Mouse (Mus musculus): Measurements from ENCODE around the gene Gpr162.
"Not testable (repeated sequence)": the region's sequence is repeated elsewhere in the genome, so short reads cannot be mapped to it uniquely, and the experiment has no call there.

Gpr162 gene

DNA sequence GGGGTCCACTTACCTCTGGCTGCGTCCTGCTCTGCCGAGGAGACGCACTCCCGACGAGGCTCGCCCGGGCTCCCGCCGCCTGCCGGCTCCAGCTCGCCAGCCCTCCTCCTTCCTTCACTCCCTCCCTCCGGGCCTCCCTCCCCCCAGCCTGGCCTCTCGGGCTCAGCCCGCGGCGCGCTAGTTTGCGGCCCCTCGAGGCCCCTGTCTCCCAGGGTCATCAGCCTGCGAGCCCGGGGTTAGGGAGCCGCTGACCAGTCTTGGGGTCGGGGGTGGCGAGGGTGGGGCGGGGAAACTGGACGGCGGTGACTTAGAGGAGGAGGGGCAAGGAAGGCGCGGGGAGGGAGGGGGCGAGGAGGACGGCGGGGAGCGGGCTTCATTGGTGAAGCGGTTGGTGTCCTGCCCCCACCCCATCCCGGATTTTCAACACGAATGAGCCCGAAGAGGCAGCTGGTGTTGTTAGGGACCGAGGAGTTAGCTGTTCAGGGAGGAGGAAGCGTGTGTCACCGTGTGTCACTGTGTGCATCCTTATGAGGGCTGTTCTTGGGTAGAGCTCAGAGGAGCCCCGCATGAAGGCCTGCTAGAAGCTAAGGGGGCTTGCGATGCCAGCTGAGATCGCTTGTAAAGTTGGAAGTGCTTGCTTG, at the start of gene Gpr162:
Gene Gpr162 (minus strand): TSS at position 326 of the 641 bp plus-strand sequence.
- DNase-seq, result peak; percentile 75

DNA sequence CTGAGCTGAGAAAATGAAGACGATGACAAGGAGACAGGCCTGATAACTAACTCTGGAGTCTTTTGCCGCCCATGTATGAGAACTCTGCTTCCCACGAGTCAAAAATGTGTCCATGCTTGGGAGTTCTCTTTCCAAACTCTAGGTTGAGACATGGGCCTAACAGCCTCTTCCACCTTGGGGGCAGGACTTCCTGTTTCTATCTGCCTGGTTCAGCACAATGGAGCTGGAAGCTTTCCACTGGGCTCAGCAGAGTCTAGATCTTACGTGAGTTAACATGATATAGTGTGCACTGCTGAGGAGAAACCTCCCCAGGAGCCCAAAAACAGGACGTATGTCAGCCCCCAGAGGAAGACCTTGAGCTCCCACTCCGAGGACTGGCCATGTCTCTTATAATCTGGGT, 49.4 kb upstream of the Gpr162 start:
- DNase-seq, result no peak

DNA sequence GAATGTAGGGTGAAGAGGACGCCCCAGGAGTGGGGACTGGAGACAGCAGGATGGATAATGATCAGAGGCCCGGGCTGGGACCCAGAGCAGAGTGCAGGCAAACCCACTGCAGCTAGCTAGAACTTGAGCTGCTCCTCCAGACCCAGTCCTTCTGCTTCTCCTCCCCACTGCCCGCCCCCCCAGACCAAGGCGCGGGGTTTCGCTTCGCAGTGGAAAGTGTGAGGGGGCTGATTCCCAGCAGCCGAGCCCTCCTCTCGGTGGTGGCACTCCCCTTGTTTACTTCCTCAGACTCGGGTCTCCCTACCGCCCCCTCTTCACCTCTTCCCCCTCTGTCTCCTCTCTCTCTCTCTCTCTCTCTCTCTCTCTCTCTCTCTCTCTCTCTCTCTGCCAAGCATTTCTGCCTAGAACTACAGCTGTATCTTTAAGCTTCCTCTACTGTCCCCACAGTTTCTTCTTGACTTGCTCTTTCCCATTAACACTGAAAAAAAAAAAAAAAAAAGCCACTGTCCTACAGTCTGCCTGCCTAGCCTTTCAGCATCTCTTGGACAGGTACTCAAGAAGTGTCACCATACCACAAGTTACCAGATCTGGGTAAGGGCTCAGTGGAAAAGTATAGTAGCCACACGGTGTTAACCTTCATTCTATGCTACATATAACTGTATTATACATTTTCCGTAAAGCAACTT, 47.9 kb upstream of the Gpr162 start, which contains the start of gene Lag3:
Gene Lag3 (minus strand): TSS at position 173 of the 686 bp plus-strand sequence.
- DNase-seq, result no peak

DNA sequence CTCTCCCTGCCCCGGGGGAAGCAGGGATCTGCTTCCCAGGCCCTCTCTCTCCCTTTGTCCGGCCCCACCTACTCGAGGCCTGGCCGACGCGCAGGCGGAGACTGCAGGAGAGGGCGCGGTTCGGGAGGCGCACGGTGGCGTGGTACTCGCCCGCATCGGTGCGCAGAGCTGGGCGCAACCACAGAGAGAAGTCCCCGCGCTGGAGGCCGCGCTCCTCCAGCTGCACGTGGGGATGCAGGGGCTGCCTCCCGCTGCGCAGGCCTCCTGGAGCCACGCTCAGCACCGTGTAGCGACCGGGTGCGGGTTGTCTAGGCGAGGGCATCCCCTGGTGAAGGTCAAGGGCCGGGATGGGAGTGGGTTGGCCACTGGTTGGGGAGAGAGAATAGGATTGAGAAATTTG, 46.2 kb upstream of the Gpr162 start:
- no peak for DNase-seq

DNA sequence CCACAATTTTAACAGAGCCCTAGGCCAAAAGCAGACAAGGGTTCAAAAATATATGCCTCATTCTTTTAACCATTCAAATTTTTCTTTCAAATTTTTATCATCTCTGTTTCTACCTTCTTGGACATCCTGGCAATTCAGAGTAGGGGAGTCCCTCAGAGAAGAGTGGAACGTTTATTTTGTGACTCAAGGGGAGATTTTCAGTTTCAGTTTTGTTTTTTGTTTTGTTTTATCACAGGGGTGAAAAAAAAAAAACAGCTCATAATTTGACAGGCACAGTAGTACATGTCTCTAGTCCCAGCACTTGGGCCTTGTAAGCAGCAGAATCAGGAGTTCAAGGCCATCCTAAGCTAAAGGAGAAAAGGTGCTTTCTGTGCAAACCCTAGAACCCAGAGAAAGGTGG, 44.0 kb upstream of the Gpr162 start:
- no peak for DNase-seq

DNA sequence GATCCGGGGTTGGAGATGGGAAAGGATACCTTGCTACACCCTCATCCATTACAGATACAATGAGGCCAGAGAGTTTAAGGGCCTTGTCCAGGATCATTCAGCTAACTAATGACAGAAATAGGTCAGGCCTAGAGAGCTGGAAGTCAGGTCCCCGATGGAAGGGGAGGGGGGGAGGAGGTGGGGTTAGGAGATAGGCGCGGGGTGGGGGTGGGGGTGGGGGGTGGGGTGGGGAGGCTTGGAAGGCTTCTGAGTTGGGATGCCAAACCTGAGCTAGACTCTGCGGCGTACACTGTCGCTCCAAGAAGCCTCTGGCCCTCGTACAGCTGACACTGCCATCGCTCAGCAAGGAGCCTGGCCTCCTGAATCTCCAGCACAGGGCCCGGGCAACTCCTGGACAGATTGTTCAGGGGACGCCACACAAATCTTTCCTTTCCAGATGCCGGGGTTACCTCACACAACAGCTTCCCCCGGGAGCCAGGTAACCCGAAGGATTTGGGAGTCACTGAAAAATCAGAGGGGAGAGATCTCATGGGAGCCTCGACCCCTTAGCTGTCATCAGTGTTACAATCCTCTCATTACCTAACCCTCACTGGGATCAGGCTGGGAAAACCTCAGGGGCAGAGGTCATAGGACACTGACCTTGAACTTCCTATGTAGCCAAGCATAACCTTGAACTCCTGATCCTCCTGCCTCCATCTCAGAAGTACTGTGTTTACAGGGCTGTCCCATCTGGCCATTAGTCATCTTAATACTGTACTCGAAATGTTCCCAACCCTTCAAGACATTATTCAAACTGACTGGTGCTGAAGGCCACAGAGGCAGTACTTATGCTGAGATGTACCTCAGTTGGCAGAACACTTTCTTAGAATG, 41.4 kb upstream of the Gpr162 start:
- DNase-seq, result no peak

DNA sequence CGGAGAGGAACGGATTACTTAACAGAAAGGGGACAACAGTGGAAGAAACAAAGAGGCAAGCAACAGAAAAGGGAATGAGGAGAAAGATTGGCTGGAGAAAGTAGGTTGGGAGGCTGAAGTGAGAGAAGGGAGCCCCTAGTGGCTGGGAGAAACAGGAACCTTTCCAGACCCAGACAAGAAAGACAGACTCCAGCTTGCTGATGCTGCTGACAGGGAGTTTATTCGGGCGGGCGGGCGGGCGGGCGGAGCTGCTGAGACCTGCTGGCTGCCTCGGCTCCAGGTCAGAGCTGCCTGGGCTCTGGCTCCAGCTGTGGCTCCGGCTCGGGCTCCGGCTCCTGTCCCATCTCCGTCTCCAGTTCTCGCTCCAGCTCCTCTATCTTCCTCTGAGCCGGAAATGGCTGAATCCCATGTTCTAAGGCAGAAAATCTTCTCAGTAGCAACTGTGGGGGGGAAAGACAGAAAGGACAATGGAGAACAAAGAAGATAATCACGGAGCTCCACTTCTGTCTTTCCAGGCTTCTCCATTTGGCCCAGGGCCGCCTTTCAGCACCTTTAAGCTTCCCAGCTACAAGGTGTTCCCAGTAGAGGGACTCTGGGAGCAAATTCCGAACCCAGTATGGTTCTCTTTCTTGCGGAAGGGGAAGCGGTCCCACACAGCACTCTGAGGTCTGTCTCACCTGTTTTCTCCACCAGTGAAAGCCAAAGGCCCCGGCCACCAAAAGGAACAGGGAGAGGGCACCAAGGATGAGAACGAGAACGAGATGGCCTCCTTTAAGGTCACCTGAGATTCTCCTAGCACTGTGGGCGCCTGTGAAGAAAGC, 40.6 kb upstream of the Gpr162 start:
- peak; percentile 75 for DNase-seq

DNA sequence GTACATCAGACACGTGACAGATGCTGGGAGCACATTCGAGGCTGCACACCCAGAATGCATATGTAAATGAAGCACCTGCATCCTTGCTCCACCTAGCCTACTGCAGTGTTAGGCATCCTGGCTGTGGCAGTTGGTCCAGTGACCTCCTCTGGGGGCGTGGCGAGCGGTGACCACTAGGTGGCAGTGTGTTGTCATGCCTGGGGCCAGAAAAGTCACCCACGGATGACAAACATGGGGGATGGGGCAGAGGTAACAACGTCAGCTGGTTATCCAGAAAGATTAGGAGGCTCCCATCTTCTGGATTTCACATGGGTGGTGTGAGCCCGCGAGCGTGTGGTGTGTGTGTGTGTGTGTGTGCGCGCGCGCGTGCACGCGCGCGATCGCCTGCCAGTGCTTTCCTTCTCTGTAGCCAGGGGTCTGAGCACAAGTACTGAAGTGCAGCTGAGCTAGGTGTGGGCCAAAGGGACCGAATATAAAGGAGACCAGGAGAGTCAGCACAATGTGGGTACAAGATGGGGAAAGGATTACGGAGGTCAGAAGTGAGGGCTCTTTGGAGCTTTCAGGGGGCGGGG, 39.9 kb upstream of the Gpr162 start:
- DNase-seq, result peak; percentile 99

DNA sequence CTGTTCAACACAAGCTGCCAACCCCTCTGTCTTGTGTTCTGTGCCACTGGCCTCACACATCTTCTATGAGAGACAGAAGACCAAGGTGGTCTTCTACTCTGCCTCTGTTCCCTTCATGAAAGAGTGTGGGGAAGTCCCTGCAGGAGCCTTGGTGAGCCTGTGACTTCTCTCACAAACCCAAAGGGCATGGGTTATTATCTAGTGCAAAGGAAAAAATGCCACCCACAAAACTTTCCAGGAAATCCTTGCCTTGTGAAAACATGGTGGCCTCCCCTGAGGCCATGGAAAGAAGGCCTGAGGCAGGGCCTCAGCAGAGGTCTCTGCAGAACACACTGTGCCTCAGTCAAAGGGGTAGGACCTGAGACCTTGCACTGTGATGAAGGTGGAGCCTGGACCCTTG, 38.1 kb upstream of the Gpr162 start:
- DNase-seq, result no peak

DNA sequence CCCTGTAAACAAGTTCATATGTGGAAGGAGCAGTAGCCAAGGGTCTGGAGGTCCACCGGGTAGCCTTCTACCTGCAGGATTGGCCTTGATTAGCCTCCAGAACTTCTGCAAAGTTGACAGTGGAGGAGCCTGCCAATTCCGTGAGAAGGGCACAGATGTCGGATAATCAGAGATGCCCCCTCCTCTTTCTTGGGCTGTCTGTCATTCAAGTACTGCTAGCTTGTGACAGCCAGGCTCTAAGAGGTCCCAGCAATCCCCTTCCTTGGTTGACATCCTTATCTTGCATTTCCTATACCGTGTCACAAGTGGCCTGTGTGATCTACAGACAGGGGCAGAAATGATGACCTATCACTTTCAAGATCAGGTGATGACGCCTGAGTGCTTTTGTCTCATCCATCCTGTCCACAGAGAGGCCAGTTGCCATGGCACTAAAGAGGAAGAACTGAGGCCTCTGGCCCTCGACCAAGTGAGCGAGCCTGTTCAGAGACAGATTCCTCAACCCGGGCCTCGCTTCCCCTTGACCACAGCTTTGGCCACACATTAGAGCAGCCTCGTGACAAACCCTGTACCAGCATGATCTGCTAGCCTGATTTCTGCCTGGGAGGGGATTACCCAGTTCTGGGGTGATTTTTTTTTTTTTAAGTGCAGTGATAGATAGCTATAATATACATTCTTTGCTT, 37.2 kb upstream of the Gpr162 start:
- no peak for DNase-seq

DNA sequence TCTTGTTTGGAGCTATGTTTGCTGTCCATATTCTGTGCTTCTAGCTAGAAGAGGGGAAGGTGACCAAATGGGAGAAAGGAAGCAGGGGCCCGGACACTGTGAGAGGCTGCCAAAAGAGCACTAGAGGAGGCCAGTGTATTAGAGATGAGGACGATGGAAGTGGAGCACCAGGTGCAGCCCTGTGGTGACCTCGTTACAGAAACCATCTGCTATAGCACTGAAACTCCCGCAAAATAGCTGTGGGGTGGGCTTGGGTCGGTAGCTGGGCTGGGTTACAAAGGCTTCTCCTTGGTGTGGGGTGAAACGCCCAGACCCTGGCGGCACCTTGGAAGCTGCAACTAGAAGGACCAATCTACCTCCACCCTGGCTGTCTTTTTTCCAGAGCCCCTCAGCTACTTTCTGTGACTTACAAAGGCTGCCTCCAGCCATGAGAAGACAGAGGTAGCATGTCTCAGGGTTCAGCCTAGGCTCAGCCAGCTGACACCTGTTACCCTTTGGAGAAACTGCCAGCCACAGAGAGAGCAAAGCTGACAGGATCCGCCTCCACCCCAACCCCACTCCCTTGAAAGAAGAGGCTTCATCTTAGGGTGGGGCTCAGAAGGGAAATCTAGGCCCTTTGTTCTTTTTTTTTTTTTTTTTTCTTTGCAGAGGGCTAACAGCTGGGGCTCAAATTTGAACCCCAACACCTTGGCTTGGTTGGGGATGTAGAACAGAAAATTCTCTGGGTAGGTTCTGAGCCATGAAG, 36.4 kb upstream of the Gpr162 start:
- DNase-seq, result no peak

DNA sequence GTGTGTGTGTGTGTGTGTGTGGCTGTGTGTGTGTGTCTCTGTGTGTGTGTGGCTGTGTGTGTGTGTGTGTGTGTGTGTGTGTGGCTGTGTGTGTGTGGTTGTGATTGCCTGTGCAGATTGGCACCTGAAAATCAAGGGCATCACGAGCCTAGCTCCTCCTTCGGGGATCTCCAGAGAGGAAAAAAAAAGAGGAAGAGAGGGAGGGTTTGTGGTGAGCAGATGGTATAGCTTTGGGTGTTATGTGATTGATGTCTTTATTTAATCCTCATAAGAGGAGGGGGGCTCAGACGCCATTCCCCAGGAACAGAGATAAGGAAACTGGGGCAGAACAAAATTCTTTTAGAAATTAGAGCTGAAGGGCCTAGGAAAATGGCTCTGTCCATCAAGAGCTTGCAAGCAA, 34.6 kb upstream of the Gpr162 start:
- no peak for DNase-seq

DNA sequence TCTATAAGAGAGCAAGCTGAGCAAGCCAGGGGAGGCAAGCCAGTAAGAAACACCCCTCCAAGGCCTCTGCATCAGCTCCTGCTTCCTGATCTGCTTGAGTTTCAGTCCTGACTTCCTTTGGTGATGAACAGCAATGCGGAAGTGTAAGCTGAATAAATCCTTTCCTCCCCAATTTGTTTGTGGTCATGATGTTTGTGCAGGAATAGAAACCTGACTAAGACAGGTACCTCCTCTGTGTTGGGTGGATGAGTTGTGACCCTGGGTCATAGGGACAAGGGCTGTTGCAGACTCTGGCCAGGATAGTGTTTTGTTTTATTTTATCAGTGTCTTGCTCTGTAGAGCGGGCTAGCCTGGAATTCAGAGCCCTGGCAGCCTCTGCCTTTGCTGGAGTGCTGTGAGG, 30.3 kb upstream of the Gpr162 start:
- DNase-seq, result not testable (repeated sequence)

DNA sequence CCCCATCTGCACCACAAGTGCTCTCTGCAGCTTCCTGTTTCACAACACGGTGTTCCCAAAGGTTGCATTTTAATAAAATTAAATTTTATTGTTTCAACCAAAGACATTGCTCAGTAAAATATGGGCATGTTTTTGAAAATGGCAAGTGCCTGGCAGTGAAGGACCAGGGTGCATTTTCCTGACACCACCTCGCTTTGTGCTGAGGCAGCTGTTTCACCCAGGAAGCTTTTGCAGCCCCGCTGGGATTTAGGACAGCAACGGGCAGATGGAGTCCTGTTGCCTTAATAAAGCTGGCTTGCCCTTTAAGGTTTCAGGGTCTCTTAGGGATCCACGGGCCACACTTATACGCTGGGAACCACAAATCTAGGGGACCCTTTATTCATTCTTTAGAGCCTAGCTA, 27.2 kb upstream of the Gpr162 start:
- no peak for DNase-seq

DNA sequence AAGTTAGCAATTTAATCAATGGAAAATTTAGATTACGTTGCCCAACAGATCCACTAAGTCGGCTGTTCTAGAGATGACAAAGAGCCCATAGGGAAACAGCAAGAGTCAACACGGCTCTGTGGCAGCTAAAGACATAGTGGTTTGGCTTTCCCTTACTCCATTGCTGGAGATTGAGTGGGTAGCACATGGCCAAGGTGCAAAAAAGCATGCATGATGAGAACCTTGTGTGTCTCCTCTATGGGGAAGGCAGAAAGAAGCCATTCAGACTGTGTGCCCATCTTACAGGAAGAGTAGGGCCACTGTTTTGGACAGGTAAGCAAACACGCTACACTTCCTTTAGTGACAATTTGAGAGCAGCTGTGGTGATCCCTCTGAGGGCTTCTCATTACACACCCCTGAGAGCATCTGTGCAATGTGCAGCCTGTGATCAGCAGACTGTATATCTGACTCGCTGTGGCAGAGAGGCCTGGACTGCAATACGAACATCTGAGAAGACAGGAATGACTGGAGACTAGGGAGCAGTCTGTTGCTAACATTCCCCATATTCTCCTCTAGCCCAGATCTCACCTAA, 24.9 kb upstream of the Gpr162 start:
- no peak for DNase-seq

DNA sequence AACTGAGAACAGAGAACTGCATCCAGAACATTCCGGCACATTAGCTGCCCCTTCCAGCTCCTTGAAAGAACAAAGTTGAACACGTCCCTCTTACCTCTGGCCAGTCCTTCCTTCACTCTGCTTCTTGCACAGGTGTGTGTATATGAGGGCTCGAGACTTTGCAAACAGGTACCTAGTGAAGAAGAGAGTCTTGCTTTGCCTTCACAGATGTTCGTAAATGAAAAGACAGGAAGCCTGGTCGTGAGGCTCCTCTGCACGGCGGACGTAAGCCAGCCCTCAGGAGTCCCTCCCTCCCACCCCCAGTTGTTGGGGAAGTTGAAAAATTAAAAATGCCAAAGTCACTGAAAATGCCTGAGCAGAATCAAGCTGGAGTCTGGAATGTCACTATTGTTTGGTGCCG, 24.2 kb upstream of the Gpr162 start, which contains the start of gene Cd4:
Gene Cd4 (minus strand): TSS at position 236 of the 400 bp plus-strand sequence.
- no peak for DNase-seq

DNA sequence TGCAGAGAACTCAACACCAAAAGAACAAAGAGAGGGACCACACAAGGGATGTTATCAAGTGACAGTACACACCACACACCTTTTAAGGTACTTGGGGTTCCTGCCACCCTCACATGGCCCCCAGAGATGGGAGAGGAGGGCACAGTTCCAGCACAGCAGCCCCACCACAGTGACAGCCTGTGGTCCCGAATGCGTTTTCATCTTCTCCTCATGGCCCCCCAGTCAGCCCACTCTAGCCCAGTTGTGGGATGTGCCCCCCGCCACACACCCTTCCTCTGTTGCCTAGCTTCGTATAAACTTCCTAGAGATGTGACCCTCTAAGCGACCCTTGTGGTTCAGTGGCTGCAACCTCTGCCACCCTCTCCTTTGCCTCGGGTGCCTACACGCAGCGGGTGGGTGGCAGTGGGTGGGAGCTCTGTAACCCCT, 22.2 kb upstream of the Gpr162 start:
- no peak for DNase-seq

DNA sequence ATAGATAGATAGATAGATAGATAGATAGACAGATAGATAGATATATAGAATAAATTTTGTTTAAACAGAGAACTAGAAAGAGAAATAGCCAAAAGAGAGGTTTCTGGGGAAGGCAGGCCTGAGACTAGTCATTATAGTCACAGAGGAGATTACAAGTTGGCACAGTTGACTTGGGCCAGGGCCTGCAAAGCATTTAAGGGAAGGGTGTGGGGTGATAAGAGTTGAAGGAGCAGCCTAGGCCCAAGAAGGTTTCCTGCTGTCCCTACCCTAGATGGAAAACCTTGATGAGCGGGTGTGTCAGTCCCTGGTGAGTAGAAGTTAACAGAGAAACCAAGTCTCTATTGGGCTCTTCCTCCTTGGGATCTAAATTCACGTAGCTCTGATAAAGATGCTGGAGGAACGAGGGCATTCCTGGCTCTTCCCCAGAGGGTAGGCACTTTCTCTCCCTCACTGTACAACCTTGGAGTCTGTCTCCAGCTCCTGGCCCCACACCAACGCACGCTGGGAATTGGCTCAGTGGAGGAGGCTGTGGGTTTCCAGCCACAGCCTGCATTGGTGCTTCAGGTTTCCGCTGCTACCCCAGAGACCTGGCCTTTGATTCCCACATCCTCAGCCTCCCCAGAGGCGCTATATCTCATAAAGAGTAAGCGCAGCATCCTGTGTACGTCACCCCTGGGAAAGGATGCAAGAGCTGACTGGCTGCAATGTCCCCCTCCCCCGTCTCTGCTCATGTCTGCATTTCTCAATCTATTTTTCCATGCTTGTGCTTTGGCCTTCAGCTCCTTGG, 21.1 kb upstream of the Gpr162 start:
- DNase-seq, result peak; percentile 80

DNA sequence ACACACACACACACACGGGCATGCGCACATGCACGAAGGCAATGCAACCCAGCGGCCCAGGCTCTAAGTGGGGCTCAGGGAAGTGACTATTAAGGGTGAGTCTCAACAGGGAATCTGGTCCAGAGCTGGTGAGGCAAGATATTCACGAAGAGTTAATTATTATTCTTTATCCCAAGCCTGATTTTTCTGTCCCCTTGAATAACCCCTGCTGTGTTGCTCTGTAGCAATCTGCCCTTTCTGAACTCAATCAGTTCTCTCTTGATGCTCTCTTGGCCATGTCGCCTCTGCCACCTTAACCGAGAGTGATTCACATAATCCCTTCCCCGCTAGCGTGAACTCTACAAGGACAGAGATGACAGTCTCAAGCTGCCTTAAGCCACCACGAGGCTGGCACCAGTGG, 19.6 kb upstream of the Gpr162 start:
- DNase-seq, result no peak

DNA sequence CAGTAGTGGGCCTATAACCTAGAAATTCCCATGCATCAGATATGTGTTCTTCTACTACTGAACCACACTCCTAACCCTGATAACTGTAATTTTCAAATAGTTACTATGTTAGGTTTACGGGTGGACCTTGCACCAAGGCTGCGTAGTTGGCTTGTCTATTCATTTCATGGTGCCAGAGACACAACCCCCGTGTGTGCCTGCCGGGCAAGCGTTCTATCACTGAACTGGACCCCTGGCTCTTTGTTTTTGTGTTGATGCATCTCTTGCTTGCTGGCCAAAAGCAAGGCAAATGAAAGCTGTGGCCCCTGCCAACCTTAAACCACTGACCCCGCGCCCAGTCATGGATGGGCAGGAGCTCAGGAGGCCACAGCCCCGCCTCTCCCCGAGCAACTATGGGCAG, 18.0 kb upstream of the Gpr162 start:
- DNase-seq, result no peak

Measured in cerebellum, adult 8-10 months (tissue).